Mouse (Mus musculus) small intestine, adult 2 months (tissue): ENCODE measurements around the gene Slc16a6.

Experiments used
- CTCF ChIP-seq: fragments of 200-500 bp; IDR thresholded peaks from 2 replicates; pipeline ENCODE4 v1.5.1; 2012; ENCODE audit warnings: low read depth, mild to moderate bottlenecking, control low read depth, inconsistent platforms, low read length, moderate library complexity, mixed read lengths; ENCODE audit not compliant: insufficient replicate concordance, insufficient read length; ENCODE audit errors: extremely low read depth
- POLR2A ChIP-seq: fragments of 200-500 bp; IDR thresholded peaks from 2 replicates; pipeline ENCODE4 v1.6.1; 2012; ENCODE audit warnings: low read depth, mild to moderate bottlenecking, control low read depth, inconsistent platforms, low read length, moderate library complexity

DNA sequence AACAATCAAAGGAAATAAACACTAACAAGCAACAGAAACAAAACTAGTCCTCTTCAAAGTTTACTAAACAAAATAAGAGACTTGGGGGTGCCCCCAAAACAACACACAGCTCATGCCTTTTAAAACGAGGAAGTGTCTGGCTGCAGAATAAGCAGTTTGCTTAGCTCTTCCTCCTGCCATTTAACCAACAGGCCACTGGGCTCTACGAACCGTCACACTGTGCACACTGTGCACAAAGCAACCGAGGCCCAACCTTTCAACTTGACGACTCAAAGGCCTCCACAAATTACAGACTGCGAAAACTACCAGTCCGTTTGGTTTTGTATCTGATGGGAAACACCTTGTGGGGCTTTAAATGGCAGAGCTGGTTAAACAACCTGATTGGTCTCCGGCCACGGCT lies 3.2 kb downstream of the Slc16a6 start:
- TF ChIP-seq CTCF, result no peak
- TF ChIP-seq POLR2A, result no peak
